Mouse (Mus musculus) ES-E14 (cell line): ENCODE results near the gene Mapkapk3.

Experiments
- CHD2 ChIP-seq: IDR thresholded peaks from 2 replicates; pipeline ENCODE4 v1.6.1; 2014; ENCODE audit warnings: mild to moderate bottlenecking, low read depth, low read length, inconsistent platforms
- ZC3H11A ChIP-seq: IDR thresholded peaks from 2 replicates; pipeline ENCODE4 v1.6.1; 2012; ENCODE audit warnings: low read depth, mild to moderate bottlenecking, inconsistent platforms, low read length, borderline replicate concordance

DNA sequence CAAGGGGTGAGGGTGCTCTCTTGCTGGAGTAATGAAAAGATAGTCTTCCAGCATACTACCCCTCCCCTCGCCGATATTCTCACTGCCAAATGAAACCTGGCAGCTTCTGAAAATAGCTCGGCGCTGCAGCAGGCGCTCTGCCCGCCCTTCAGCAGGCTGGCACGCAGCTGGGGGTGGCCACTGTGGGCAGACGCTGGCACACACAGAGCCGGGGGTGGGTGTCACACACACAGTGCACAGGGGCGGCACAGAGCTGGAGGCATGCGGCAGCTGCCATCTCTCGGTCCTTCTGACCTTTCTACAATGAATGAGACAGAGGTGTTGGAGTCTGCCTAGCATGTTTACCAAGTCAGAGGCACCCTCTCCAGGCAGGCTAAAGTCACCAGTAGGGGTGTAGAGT, 35.2 kb downstream of the Mapkapk3 start:
- TF ChIP-seq CHD2 (no peak), ZC3H11A (no peak)
